Mouse (Mus musculus): ENCODE results near the gene Olfr766-ps1. TPM values are rescaled to one million over a fixed set of nuclear protein-coding genes. Genes with fewer than 3 reads are reported as not detected.

Olfr766-ps1 gene
- polyA plus RNA-seq, 1 experiment from 2014 or later, result not detected

GRCm38 (mm10) chr10:129026018-129026662 lies 42.6 kb downstream of the Olfr766-ps1 start:
- Histone ChIP-seq H3K4me2 (ENCODE audit: low read length) (no peak overlapping the region), H3K9me3 (ENCODE audit: control insufficient read depth, low read length) (no peaks in the 10 kb centered on the region), H3K4me3 (ENCODE audit: low read depth, low read length) (no peak overlapping the region), H3K27ac (ENCODE audit: low read depth) (no peak overlapping the region), H3K36me3 (ENCODE audit: control insufficient read depth, insufficient read depth, low read length) (no peaks in the 10 kb centered on the region), H3K27me3 (replicated peaks; ENCODE audit: control insufficient read depth, insufficient read depth, low read length) (no peaks in the 10 kb centered on the region), H3K4me1 (replicated peaks; ENCODE audit: control insufficient read depth, insufficient read depth, low read length) (no peaks in the 10 kb centered on the region), H3K9ac (ENCODE audit: low read length) (no peak overlapping the region)
- DNase-seq (ENCODE audit: low spot score) (peak; percentile 66), ATAC-seq (replicated peaks; ENCODE audit: low FRiP score, low TSS enrichment, low read depth) (peak; percentile 79; the same call in 1 of the 2 replicates)
- 64% methylated on average over 3 of the region's 3 CpGs for WGBS

GRCm38 (mm10) chr10:129023319-129023718 lies 45.5 kb downstream of the Olfr766-ps1 start:
- ATAC-seq (replicated peaks; ENCODE audit: low FRiP score, low TSS enrichment, low read depth) (no peak), DNase-seq (ENCODE audit: low spot score) (no peak)
- Histone ChIP-seq H3K9ac (ENCODE audit: low read length) (no peak overlapping the region), H3K9me3 (ENCODE audit: control insufficient read depth, low read length) (no peaks in the 10 kb centered on the region), H3K27ac (ENCODE audit: low read depth) (no peak overlapping the region), H3K4me1 (replicated peaks; ENCODE audit: control insufficient read depth, insufficient read depth, low read length) (no peaks in the 10 kb centered on the region), H3K27me3 (replicated peaks; ENCODE audit: control insufficient read depth, insufficient read depth, low read length) (no peaks in the 10 kb centered on the region), H3K4me3 (ENCODE audit: low read depth, low read length) (no peak overlapping the region), H3K36me3 (ENCODE audit: control insufficient read depth, insufficient read depth, low read length) (no peaks in the 10 kb centered on the region), H3K4me2 (ENCODE audit: low read length) (no peak overlapping the region)

- H3K4me3 ChIP-seq (ENCODE audit: low read depth, low read length), result no peak overlapping the region
- DNase-seq (ENCODE audit: low spot score), result no peak
- no peaks in the 10 kb centered on the region for H3K4me1 ChIP-seq (replicated peaks; ENCODE audit: control insufficient read depth, insufficient read depth, low read length)
- no peaks in the 10 kb centered on the region for H3K27me3 ChIP-seq (replicated peaks; ENCODE audit: control insufficient read depth, insufficient read depth, low read length)
- no peak for ATAC-seq (replicated peaks; ENCODE audit: low FRiP score, low TSS enrichment, low read depth)
- H3K36me3 ChIP-seq (ENCODE audit: control insufficient read depth, insufficient read depth, low read length), result no peaks in the 10 kb centered on the region
- H3K27ac ChIP-seq (ENCODE audit: low read depth), result no peak overlapping the region
- H3K9ac ChIP-seq (ENCODE audit: low read length), result no peak overlapping the region
- no peaks in the 10 kb centered on the region for H3K9me3 ChIP-seq (ENCODE audit: control insufficient read depth, low read length)
- H3K4me2 ChIP-seq (ENCODE audit: low read length), result no peak overlapping the region
These were observed 54.3 kb downstream of the Olfr766-ps1 start for GRCm38 (mm10) chr10:129014477-129014876.

Other genes with a start within 250 kb of the Olfr766-ps1 start
- 86.0 and 88.0 TPM in 2 replicates for gene Ormdl2, start 247.3 kb downstream of the Olfr766-ps1 start, polyA plus RNA-seq (2014; fragmentation: Nextera tagmentation; extraction: Ambion mirVana)
- gene Gdf11, start 177.3 kb downstream of the Olfr766-ps1 start, polyA plus RNA-seq (2014; fragmentation: Nextera tagmentation; extraction: Ambion mirVana), result 4.5 and 5.3 TPM in 2 replicates
- 558 and 572 TPM in 2 replicates for gene Cd63, start 168.0 kb downstream of the Olfr766-ps1 start, polyA plus RNA-seq (2014; fragmentation: Nextera tagmentation; extraction: Ambion mirVana)
- gene Rdh5, start 146.1 kb downstream of the Olfr766-ps1 start, polyA plus RNA-seq (2014; fragmentation: Nextera tagmentation; extraction: Ambion mirVana), result 8.9 and 11.5 TPM in 2 replicates
- gene Bloc1s1, start 144.9 kb downstream of the Olfr766-ps1 start, polyA plus RNA-seq (2014; fragmentation: Nextera tagmentation; extraction: Ambion mirVana), result 218 and 228 TPM in 2 replicates
- 2.1 and 2.3 TPM in 2 replicates for gene Itga7, start 135.2 kb downstream of the Olfr766-ps1 start, polyA plus RNA-seq (2014; fragmentation: Nextera tagmentation; extraction: Ambion mirVana)
- 1.2 and 2.4 TPM in 2 replicates for gene Mettl7b, start 108.0 kb downstream of the Olfr766-ps1 start, polyA plus RNA-seq (2014; fragmentation: Nextera tagmentation; extraction: Ambion mirVana)
- gene Olfr9, start 79.5 kb downstream of the Olfr766-ps1 start, polyA plus RNA-seq (2014; fragmentation: Nextera tagmentation; extraction: Ambion mirVana), result not detected in 2 replicates
- not detected in 2 replicates for gene Olfr763, start 58.2 kb downstream of the Olfr766-ps1 start, polyA plus RNA-seq (2014; fragmentation: Nextera tagmentation; extraction: Ambion mirVana)
- gene Olfr764-ps1, start 29.1 kb downstream of the Olfr766-ps1 start, polyA plus RNA-seq (2014; fragmentation: Nextera tagmentation; extraction: Ambion mirVana), result not detected in 2 replicates
- not detected in 2 replicates for gene Olfr765, start 19.0 kb downstream of the Olfr766-ps1 start, polyA plus RNA-seq (2014; fragmentation: Nextera tagmentation; extraction: Ambion mirVana)
- not detected in 2 replicates for gene Olfr767, start 13.9 kb upstream of the Olfr766-ps1 start, polyA plus RNA-seq (2014; fragmentation: Nextera tagmentation; extraction: Ambion mirVana)
- gene Olfr768, start 30.4 kb upstream of the Olfr766-ps1 start, polyA plus RNA-seq (2014; fragmentation: Nextera tagmentation; extraction: Ambion mirVana), result not detected in 2 replicates
- not detected in 2 replicates for gene Olfr769, start 48.9 kb upstream of the Olfr766-ps1 start, polyA plus RNA-seq (2014; fragmentation: Nextera tagmentation; extraction: Ambion mirVana)
- not detected in 2 replicates for gene Olfr770, start 70.0 kb upstream of the Olfr766-ps1 start, polyA plus RNA-seq (2014; fragmentation: Nextera tagmentation; extraction: Ambion mirVana)
- not detected in 2 replicates for gene Olfr771, start 95.8 kb upstream of the Olfr766-ps1 start, polyA plus RNA-seq (2014; fragmentation: Nextera tagmentation; extraction: Ambion mirVana)
- not detected in 2 replicates for gene Olfr772, start 108.9 kb upstream of the Olfr766-ps1 start, polyA plus RNA-seq (2014; fragmentation: Nextera tagmentation; extraction: Ambion mirVana)
- gene Olfr773, start 118.4 kb upstream of the Olfr766-ps1 start, polyA plus RNA-seq (2014; fragmentation: Nextera tagmentation; extraction: Ambion mirVana), result not detected in 2 replicates
- gene Olfr774, start 167.2 kb upstream of the Olfr766-ps1 start, polyA plus RNA-seq (2014; fragmentation: Nextera tagmentation; extraction: Ambion mirVana), result not detected in 2 replicates
- gene Olfr775, start 179.4 kb upstream of the Olfr766-ps1 start, polyA plus RNA-seq (2014; fragmentation: Nextera tagmentation; extraction: Ambion mirVana), result not detected in 2 replicates
- not detected in 2 replicates for gene Olfr776, start 190.2 kb upstream of the Olfr766-ps1 start, polyA plus RNA-seq (2014; fragmentation: Nextera tagmentation; extraction: Ambion mirVana)
- gene Olfr777, start 202.5 kb upstream of the Olfr766-ps1 start, polyA plus RNA-seq (2014; fragmentation: Nextera tagmentation; extraction: Ambion mirVana), result not detected in 2 replicates
- gene Olfr780, start 249.1 kb upstream of the Olfr766-ps1 start, polyA plus RNA-seq (2014; fragmentation: Nextera tagmentation; extraction: Ambion mirVana), result not detected in 2 replicates